Mouse (Mus musculus) embryonic facial prominence, embryonic 10.5 days (tissue): ENCODE data around the gene Stub1. TPM values are rescaled to one million over a fixed set of nuclear protein-coding genes. Genes with fewer than 3 reads are reported as not detected.

ENCODE experiments used
- DNase-seq: peaks from one replicate; pipeline ENCODE4 v3.0.0-alpha.2; 2017; ENCODE audit warnings: low spot score
- H3K27ac ChIP-seq: fragments of 300-500 bp; sonication (generic); replicated peaks from 2 replicates; pipeline ENCODE4 v1.5.1; 2016; ENCODE audit warnings: mild to moderate bottlenecking
- H3K27me3 ChIP-seq: fragments of 300-500 bp; sonication (generic); replicated peaks from 2 replicates; pipeline ENCODE4 v1.6.1; 2016; ENCODE audit warnings: low read depth, mild to moderate bottlenecking; ENCODE audit not compliant: poor library complexity, severe bottlenecking
- H3K36me3 ChIP-seq: fragments of 300-500 bp; sonication (generic); replicated peaks from 2 replicates; pipeline ENCODE4 v1.6.1; 2016; ENCODE audit warnings: mild to moderate bottlenecking, moderate library complexity
- H3K4me1 ChIP-seq: fragments of 300-500 bp; sonication (generic); 2 replicates; pipeline ENCODE4 v1.6.1; 2016
- H3K4me3 ChIP-seq: fragments of 300-500 bp; sonication (generic); 2 replicates; pipeline ENCODE4 v1.5.1; 2016; ENCODE audit warnings: mild to moderate bottlenecking, moderate library complexity
- H3K9me3 ChIP-seq: fragments of 300-500 bp; sonication (generic); 2 replicates; pipeline ENCODE4 v1.6.1; 2016; ENCODE audit warnings: mild to moderate bottlenecking
- WGBS: fragments of 180-500 bp; shearing (Covaris S2); methylation state at CpG from one replicate; pipeline ENCODE4 v1.1.7; 2016; 5-methylcytosine and 5-hydroxymethylcytosine counted together
- polyA plus RNA-seq: library from polyadenylated mRNA; unstranded; fragments of >200 nt; fragmentation: Nextera tagmentation; extraction: Ambion mirVana; gene quantifications from 2 replicates; pipeline ENCODE4 v1.2.1, GENCODE M21; 2016

Gene Stub1
- polyA plus RNA-seq, 1 experiment from 2014 or later: 396 TPM

GRCm38 (mm10) chr17:25832436-25833290 is 541 bp downstream of the Stub1 start:
- H3K4me1 ChIP-seq: peaks cover 85% of the 10 kb centered on the region
- H3K4me3 ChIP-seq: peak overlapping the region; percentile 81

GRCm38 (mm10) chr17:25831451-25832281 is 1.5 kb downstream of the Stub1 start:
- 67% methylated on average over 21 of the region's 21 CpGs for WGBS

More at GRCm38 (mm10) chr17:25832436-25833290, 541 bp downstream of the Stub1 start:
- Histone ChIP-seq H3K36me3 (peaks cover 60% of the 10 kb centered on the region), H3K27me3 (no peaks in the 10 kb centered on the region), H3K9me3 (no peaks in the 10 kb centered on the region), H3K27ac (peak overlapping the region; percentile 95)
- WGBS: under 1% methylated on average over 77 of the region's 77 CpGs
- DNase-seq: peak; percentile 99

GRCm38 (mm10) chr17:25830806-25831431 is 2.3 kb downstream of the Stub1 start:
- peaks cover 66% of the 10 kb centered on the region for H3K36me3 ChIP-seq
- no peak for DNase-seq
- H3K27ac ChIP-seq: 0 out of 2 replicates have a peak overlapping the region, but pooled peaks have one; percentile 11
- 87% methylated on average over 14 of the region's 14 CpGs for WGBS
- peaks cover 80% of the 10 kb centered on the region for H3K4me1 ChIP-seq
- H3K4me3 ChIP-seq: peak overlapping the region; percentile 81
- H3K27me3 ChIP-seq: no peaks in the 10 kb centered on the region
- no peaks in the 10 kb centered on the region for H3K9me3 ChIP-seq

More at GRCm38 (mm10) chr17:25831451-25832281, 1.5 kb downstream of the Stub1 start:
- no peaks in the 10 kb centered on the region for H3K9me3 ChIP-seq
- no peaks in the 10 kb centered on the region for H3K27me3 ChIP-seq
- peak overlapping the region; percentile 81 for H3K4me3 ChIP-seq
- H3K27ac ChIP-seq: peak overlapping the region; percentile 95
- DNase-seq: peak; percentile 26
- H3K4me1 ChIP-seq: peaks cover 85% of the 10 kb centered on the region
- peaks cover 63% of the 10 kb centered on the region for H3K36me3 ChIP-seq

GRCm38 (mm10) chr17:25830200-25830753 is 2.9 kb downstream of the Stub1 start:
- DNase-seq: no peak
- H3K27me3 ChIP-seq: no peaks in the 10 kb centered on the region
- H3K36me3 ChIP-seq: peaks cover 66% of the 10 kb centered on the region
- 0 out of 2 replicates have a peak overlapping the region, but pooled peaks have one; percentile 11 for H3K27ac ChIP-seq
- peaks cover 78% of the 10 kb centered on the region for H3K4me1 ChIP-seq
- peak overlapping the region; percentile 81 for H3K4me3 ChIP-seq
- H3K9me3 ChIP-seq: no peaks in the 10 kb centered on the region
- WGBS: 87% methylated on average over 4 of the region's 4 CpGs

- H3K36me3 ChIP-seq: peaks cover 62% of the 10 kb centered on the region
- H3K4me1 ChIP-seq: peaks cover 78% of the 10 kb centered on the region
Observed at GRCm38 (mm10) chr17:25829558-25830017, 3.6 kb downstream of the Stub1 start.

GRCm38 (mm10) chr17:25828712-25829557 is 4.3 kb downstream of the Stub1 start, which contains the start of gene Jmjd8:
Gene Jmjd8 (plus strand): TSS chr17:25828867.
- Histone ChIP-seq H3K27ac (peak within 1 kb of the TSS; percentile 87), H3K27me3 (no peaks in the 10 kb centered on the region), H3K4me3 (peak within 1 kb of the TSS; percentile 81), H3K36me3 (peaks cover 59% of the 10 kb centered on the region), H3K9me3 (no peaks in the 10 kb centered on the region), H3K4me1 (peaks cover 78% of the 10 kb centered on the region)
- WGBS: 1% methylated on average over 32 of the region's 32 CpGs
- peak; percentile 86 for DNase-seq

More at GRCm38 (mm10) chr17:25829558-25830017, 3.6 kb downstream of the Stub1 start:
- Histone ChIP-seq H3K27ac (peak overlapping the region; percentile 87), H3K27me3 (no peaks in the 10 kb centered on the region), H3K9me3 (no peaks in the 10 kb centered on the region), H3K4me3 (peak overlapping the region; percentile 81)
- WGBS: 42% methylated on average over 8 of the region's 8 CpGs
- DNase-seq: peak; percentile 29

GRCm38 (mm10) chr17:25828223-25828594 is 5.0 kb downstream of the Stub1 start:
- Histone ChIP-seq H3K4me1 (peaks cover 76% of the 10 kb centered on the region), H3K9me3 (no peaks in the 10 kb centered on the region), H3K27me3 (no peaks in the 10 kb centered on the region), H3K4me3 (peak overlapping the region; percentile 81), H3K27ac (peak overlapping the region; percentile 87), H3K36me3 (peaks cover 59% of the 10 kb centered on the region)
- WGBS: 83% methylated on average over 8 of the region's 8 CpGs
- no peak for DNase-seq

GRCm38 (mm10) chr17:25827546-25828222 is 5.5 kb downstream of the Stub1 start:
- 92% methylated on average over 22 of the region's 22 CpGs for WGBS
- Histone ChIP-seq H3K4me1 (peaks cover 79% of the 10 kb centered on the region), H3K27ac (no peak overlapping the region), H3K36me3 (peaks cover 59% of the 10 kb centered on the region), H3K4me3 (peak overlapping the region; percentile 81), H3K27me3 (no peaks in the 10 kb centered on the region), H3K9me3 (no peaks in the 10 kb centered on the region)
- no peak for DNase-seq

GRCm38 (mm10) chr17:25827011-25827410 is 6.2 kb downstream of the Stub1 start:
- peaks cover 59% of the 10 kb centered on the region for H3K36me3 ChIP-seq
- H3K9me3 ChIP-seq: no peaks in the 10 kb centered on the region
- no peak for DNase-seq
- H3K27ac ChIP-seq: no peak overlapping the region
- peak overlapping the region; percentile 81 for H3K4me3 ChIP-seq
- 92% methylated on average over 13 of the region's 13 CpGs for WGBS
- H3K4me1 ChIP-seq: peaks cover 76% of the 10 kb centered on the region
- H3K27me3 ChIP-seq: peaks cover 4% of the 10 kb centered on the region; the same call in 1 of the 2 replicates

GRCm38 (mm10) chr17:25825984-25826570 is 7.1 kb downstream of the Stub1 start:
- Histone ChIP-seq H3K9me3 (no peaks in the 10 kb centered on the region), H3K36me3 (peaks cover 50% of the 10 kb centered on the region), H3K27ac (no peak overlapping the region), H3K4me3 (0 out of 2 replicates have a peak overlapping the region, but pooled peaks have one; percentile 2), H3K4me1 (peaks cover 67% of the 10 kb centered on the region), H3K27me3 (peaks cover 12% of the 10 kb centered on the region)
- WGBS: 94% methylated on average over 27 of the region's 27 CpGs
- no peak for DNase-seq
